Mouse (Mus musculus) kidney, postnatal 10 days (tissue): Measurements from ENCODE around the gene Usp21.

Experiments used
- DNase-seq: peaks from one replicate; pipeline ENCODE4 v3.0.0; 2021; ENCODE audit warnings: mixed read lengths

The Usp21 gene

GRCm38 (mm10) chr1:171283188-171284160, 4.3 kb downstream of the Usp21 start:
- DNase-seq: no peak

DNA sequence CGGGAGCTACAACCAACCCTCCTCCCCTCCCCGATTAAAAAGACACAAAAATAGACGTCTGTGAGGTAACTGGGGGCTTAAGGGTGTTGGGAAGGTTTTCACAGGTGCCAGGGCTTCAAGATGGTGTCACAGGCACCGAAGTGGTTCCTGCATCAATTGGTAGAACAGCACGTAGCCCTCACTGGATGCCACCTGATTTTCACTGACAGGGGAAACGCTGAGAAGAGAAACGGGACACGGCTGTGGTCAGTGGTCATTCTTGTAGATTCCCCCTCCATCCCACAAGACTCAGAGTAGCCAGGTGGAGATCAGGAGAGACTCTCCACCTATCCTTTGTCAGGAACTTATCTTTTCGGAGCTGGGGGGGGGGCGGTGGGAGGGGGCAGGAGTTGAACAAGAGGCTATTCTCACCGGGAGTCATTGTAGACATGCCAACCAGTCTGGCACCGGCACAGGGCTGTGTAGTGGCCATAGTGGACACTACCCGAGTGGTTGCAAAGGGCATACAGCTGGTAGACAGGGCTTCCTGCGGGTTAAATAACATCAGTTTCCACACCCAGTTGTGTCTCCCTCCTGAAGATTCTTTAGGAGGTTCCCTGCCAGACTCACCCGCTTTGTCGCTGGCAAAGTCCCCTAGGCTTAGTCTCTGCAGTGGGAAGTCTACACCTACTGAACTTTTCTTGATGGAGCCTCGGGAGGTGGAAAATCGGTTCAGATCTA, 5.5 kb downstream of the Usp21 start:
- DNase-seq: peak; percentile 12

- peak; percentile 92 for DNase-seq
Measured at GRCm38 (mm10) chr1:171281528-171281923, 6.3 kb downstream of the Usp21 start.

DNA sequence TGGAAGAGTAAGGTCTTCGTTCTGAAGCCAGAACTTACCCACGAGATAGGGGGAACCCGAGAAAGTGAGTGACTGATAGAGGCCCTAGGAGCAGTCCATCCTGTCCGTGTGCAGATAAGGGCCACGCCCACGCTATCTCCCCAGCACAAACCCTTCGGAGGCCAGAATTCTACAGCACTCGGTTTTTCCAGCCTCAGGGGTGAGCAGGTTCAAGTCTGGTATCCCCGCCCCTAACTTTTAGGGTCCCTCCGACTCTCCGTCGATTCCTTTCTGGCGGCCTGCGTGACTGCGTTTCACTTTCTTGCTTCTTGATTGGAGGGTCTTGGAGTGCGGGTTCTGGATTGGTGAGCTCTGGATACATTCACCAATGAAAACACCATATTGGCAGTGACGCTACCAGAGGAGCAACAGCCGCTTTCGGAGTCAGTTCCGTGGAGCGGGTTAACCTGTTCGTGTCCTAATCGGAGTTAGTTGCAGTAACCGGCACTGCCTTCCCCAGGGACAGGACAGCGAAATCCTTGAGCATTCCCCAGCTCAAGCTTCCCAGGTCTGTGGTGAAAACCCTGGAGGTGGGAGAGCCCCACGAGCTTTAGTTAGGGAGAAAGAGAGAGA, 6.8 kb downstream of the Usp21 start, which contains the start of gene Ppox:
Gene Ppox, minus strand, starts transcription at position 271 of the 612 bp plus-strand sequence.
- DNase-seq: peak; percentile 92

GRCm38 (mm10) chr1:171280250-171280915, 7.4 kb downstream of the Usp21 start:
- peak; percentile 48 for DNase-seq

DNA sequence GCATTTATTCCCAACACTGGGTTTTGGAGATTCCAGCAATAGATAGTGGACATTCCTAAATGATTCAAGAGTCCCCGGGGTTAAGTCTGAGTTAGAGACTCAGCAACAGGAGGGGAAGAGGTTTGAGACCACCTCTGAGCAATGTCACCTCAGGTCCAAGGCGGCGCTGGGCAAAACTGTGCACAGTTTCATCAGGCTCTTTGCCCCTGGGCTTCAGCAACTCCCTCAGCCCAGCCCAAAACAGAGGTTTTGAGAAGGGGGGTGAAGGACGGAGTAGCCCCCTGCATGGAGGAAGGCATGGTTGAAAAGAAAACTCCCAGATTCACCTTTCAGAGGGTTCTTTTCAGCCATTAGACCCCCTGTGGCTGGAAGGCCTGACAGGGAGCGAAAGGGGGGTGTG, 8.1 kb downstream of the Usp21 start:
- no peak for DNase-seq

DNA sequence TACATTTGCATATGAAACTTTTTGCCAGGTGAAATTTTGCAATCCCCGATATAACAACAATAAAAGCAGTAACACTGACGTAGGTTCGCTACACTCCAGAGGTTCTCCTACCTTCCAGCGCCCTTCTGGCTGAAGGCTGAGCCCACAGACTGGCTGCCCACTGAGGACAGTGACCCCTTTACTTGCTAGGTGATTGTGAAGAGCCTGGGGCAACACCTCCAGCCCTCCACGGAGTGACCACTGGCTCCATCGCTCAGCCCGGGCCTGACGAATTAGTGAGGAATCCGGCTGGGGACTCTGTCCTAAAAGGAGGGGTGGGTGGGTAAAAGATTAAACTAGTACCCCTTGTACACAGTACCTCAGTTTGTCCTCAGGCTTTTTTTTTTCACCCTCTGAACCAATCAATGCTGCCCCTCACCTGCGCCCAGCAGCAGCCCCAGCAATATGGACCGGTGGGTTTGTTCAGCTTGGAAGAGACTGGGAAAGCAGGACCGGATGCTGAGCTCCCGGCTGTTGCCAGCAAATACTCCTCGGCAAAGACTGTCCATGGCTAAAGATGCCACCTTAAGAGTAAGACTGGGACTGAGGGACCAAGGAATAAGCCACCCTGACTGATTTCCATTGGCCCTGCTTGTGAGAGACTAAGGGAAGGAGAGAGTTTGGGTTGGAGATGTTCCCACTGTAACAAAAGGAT, 8.6 kb downstream of the Usp21 start:
- DNase-seq: peak; percentile 9

DNA sequence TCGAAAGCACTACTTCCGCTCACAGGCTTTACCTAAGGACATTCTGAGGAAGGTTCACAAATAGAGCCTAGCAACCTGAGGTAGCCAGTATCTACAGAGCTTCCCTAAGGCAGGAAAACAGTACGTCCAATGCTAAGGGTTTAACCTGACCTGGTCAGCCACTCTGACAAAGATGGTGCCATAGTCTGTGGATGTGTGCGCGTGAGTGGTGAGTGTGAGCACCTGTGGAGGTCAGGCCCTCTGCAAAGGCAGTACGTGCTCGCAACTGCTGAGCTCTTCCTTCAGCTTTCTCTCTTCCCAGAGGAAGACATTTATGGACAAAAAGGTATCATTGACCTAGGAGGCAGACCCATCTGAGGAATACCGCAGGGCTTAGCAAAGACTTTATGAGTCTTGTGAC, 9.4 kb downstream of the Usp21 start:
- DNase-seq: peak; percentile 3

DNA sequence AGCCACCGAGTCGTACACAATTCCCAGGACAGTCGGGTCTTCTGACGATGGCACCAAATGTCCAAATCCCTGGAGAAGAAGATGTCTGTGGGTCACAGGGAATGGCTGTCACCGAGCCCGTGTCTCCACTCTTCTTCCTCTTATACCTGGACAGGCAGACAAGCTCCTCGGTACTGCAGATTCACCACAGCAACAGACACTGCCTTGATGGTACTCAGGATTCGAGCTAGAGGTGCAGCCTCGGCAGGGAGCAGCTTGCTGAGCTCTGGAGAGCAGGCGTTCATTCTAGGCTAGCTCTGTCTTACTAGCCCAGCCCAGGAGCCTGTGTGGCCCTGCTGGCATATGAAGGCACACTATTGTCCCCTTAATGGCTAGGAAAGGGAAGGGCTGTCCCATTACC, 10.1 kb downstream of the Usp21 start:
- DNase-seq: peak; percentile 5

DNA sequence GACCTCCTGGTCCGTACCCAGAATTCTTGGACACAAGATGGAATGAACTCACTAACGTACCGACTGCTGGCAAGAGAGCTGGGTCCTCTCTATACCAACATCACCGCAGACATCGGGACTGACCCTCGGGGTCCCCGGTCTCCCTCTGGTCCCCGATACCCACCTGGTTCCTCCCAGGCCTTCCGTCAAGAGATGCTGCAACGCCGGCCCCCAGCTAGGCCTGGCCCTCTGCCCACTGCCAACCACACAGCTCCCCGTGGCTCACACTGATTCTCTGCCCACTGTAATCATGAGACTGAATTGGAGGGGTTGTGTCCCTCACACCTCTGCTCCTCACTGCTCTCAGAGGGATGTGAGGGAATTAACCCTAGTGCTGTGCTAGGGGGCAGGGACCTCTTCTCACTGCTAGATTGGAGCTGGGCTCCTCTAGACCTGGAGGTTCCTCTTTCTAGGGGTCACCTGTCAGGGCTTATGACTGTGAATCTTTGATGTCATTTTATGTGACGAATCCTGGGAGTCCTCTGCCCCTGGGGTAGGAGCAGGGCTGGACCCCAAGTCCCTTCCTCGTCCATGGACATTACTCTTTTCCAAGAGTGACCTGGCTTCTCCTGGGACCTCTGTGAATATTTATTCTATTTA, 11.6 kb downstream of the Usp21 start:
- no peak for DNase-seq

GRCm38 (mm10) chr1:171275144-171275734, 12.6 kb downstream of the Usp21 start:
- no peak for DNase-seq

GRCm38 (mm10) chr1:171274171-171274570, 13.6 kb downstream of the Usp21 start:
- no peak for DNase-seq

DNA sequence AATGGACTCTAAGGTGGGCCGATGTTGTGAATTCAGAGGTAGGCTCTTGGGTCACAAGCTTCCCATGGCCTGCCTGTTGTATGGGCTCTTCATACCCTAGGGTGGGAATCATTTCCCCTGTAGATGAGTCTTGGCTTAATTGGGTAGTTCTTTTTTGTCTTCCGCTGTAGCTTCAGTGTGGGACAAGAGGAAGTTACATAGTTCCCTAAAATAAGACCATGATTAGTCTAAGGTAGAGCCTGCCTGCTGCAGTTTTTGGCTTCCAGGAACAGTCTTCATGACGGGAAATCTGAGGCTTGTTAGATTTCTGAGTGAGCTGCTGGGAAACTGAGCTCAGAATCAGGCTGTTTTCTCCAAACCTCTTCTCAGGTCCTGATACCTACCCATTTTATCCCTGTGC, 15.7 kb downstream of the Usp21 start:
- no peak for DNase-seq

DNA sequence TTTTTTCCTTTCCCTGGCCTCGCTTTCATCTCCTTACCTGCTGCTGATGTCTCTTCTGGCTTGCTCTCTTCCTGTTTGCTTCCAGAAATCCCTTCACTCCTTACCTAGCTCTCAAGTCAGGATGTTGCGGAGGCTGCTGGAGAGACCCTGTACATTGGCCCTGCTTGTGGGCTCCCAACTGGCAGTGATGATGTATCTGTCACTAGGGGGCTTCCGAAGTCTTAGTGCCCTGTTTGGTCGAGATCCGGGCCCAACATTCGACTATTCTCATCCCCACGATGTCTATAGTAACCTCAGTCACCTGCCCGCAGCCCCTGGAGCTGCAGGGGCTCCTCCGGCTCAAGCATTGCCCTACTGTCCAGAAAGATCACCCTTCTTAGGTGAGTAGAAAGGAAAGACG, 16.2 kb downstream of the Usp21 start:
- no peak for DNase-seq

DNA sequence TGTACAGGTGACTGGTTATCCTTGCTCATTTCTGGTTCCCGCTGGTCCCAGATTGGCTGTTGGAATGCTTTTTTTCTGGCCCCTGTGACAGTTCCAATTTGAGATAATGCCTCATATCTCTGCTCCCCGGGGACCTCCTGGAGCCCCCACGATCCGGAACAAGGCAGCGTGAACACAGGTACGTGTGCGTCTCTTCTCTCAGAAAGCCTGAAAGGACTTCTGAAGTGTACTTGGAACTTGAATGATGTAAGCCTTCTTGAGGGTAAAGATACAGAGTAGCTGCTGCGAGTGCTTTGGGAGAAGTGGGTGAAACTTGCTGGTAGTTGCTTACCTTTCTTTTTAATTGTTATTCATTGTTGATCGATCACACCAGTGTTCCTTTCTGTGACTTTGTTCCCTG, 16.6 kb downstream of the Usp21 start:
- DNase-seq: no peak

DNA sequence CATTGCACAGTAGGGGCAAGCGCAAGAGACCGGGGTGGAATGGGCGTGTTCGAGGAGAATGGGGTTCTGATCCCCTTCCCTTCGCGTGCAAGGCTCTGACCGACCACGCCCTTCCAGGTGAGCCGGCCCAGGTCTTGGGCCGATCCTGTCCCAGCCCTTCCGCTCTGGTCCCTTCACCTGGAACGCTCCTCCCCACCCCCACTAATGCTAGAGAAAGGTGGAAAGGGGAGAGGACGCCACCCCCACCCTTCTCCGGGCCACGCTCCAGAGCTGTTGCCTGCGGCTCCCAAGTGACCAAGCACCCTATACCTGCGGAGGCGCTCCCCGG, 17.3 kb downstream of the Usp21 start:
- DNase-seq: peak; percentile 82

DNA sequence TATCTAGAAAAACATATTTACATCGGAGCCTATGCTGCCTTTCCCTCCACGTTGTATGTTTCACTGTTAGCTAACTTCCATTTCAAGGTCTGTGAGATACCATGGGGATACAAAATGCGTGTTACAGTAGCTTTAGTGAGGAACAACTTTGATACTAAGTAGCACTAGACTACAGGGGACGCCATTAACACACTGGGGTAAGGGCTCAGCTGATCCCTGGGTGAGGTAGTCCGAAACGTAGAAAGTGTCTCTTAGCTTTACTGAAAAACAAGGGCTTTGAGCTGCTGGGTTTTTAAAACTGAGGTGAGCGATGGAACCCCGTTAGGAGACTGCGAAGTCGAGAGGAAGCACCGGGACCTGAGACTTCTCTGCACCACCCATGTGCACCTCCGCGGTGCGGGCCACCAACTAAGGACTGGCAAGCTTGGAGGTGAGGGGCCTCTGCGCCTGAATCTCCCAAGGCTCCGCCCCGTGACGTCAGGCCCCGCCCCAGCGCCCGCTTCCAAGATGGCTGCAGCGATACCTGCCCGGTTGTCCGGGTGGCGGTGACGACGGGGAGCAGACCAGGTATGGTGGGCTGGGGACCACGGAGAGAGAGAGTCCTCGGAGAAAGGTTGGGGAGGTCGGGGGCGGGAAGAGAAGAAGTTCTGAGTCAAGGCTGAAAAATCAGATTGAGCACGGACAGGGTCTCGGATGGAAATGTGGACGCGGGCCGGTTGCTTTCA, 17.8 kb downstream of the Usp21 start, which contains the start of gene B4galt3:
Gene B4galt3, plus strand, starts transcription at position 481 of the 725 bp plus-strand sequence.
- peak; percentile 99 for DNase-seq

DNA sequence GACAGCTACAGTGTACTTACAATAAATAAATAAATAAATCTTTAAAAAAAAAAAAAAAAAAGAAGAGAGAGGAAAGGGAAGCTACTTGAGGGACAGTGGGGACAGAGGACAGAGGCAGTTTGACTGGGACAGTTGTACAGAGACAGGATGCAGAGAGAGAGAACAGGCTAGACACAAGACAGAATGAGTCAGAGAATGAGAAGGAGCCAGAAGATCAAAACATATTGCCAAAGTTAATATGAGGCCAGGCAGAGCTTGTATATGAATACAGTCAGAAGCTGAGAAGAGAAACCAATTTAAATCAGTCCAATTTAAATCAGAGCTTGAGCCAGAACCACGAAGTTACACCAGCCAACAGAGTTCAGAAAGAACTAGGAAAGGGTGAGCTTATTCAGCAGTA, 19.4 kb downstream of the Usp21 start:
- no peak for DNase-seq

DNA sequence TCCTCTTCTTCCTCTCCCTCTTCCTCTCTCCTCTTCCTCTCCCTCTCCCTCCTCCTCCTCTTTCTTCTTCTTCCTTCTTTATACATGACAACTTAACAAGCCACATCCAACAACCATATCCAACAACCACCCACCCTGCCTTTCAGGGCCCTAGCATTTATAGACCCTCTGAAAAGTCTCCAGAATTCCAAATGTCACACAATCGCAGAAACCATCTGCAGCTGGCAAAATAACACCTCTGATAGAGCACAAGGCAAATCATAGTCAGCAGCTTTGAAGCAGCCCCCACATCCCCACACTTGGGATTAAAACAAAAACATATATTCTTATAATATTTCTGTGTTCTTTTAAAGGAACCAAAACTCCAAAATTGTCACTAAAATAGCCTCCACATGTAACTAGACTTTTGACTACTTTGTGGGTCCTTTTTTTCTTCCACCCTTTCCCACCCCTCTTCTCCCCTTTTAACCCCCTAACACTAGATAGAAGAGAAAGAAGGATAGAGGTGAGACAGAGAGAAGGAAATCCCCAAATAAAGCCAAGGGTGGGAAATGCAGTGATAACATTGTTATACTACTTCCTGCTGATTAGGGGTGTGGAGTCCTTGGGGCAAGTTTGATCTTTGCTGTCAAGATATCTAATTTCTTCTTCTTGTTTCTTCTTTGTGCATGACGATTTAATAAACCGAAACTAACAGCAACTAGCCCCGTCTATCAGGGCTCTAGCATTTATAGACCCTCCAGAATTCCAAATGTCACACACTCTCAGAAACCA, 21.6 kb downstream of the Usp21 start:
- DNase-seq: no peak
